Mouse (Mus musculus): ENCODE measurements around the gene Cabp4. TPM values are rescaled to one million over a fixed set of nuclear protein-coding genes. Genes with fewer than 3 reads are reported as not detected.

The Cabp4 gene
- polyA plus RNA-seq, 1 experiment from 2014 or later, result 0.33 TPM

- no peaks in the 10 kb centered on the region for H3K27me3 ChIP-seq (replicated peaks; ENCODE audit: control insufficient read depth, insufficient read depth, low read length)
- no peak for TF ChIP-seq CTCF (IDR thresholded peaks at IDR 0.05; ENCODE audit: low read depth)
- no peak overlapping the region for H3K27ac ChIP-seq (ENCODE audit: low read depth, low read length)
- no peak for ATAC-seq
- WGBS, result 75% methylated on average over 9 of the region's 9 CpGs
- peaks cover under 1% of the 10 kb centered on the region; the same call in 1 of the 2 replicates for H3K36me3 ChIP-seq (ENCODE audit: control insufficient read depth, insufficient read depth)
- H3K4me1 ChIP-seq (replicated peaks; ENCODE audit: control insufficient read depth, insufficient read depth, low read length), result peaks cover 9% of the 10 kb centered on the region; the same call in 1 of the 2 replicates
- H3K9me3 ChIP-seq (ENCODE audit: control insufficient read depth), result no peaks in the 10 kb centered on the region
- no peak overlapping the region for H3K4me3 ChIP-seq (ENCODE audit: low read depth, low read length)
- H3K4me2 ChIP-seq (replicated peaks; ENCODE audit: low read depth), result no peak overlapping the region
- H3K9ac ChIP-seq (ENCODE audit: low read depth, low read length), result no peak overlapping the region
Observed at GRCm38 (mm10) chr19:4166678-4167476, 23.0 kb upstream of the Cabp4 start.

- TF ChIP-seq CTCF (IDR thresholded peaks at IDR 0.05; ENCODE audit: low read depth), result no peak
- Histone ChIP-seq H3K4me1 (replicated peaks; ENCODE audit: control insufficient read depth, insufficient read depth, low read length) (peaks cover 5% of the 10 kb centered on the region; the same call in 1 of the 2 replicates), H3K27me3 (replicated peaks; ENCODE audit: control insufficient read depth, insufficient read depth, low read length) (no peaks in the 10 kb centered on the region), H3K36me3 (ENCODE audit: control insufficient read depth, insufficient read depth) (peaks cover 15% of the 10 kb centered on the region), H3K4me3 (ENCODE audit: low read depth, low read length) (no peak overlapping the region), H3K27ac (ENCODE audit: low read depth, low read length) (no peak overlapping the region; the same call in 1 of the 2 replicates), H3K4me2 (replicated peaks; ENCODE audit: low read depth) (no peak overlapping the region), H3K9ac (ENCODE audit: low read depth, low read length) (no peak overlapping the region), H3K9me3 (ENCODE audit: control insufficient read depth) (no peaks in the 10 kb centered on the region)
- no peak for ATAC-seq
- WGBS, result 78% methylated on average over 2 of the region's 2 CpGs
Observed at GRCm38 (mm10) chr19:4164721-4165120, 20.9 kb upstream of the Cabp4 start.

GRCm38 (mm10) chr19:4164100-4164499, 20.3 kb upstream of the Cabp4 start:
- H3K27ac ChIP-seq (ENCODE audit: low read depth, low read length), result no peak overlapping the region
- 65% methylated on average over 3 of the region's 3 CpGs for WGBS
- TF ChIP-seq CTCF (IDR thresholded peaks at IDR 0.05; ENCODE audit: low read depth), result no peak
- H3K4me1 ChIP-seq (replicated peaks; ENCODE audit: control insufficient read depth, insufficient read depth, low read length), result peaks cover 4% of the 10 kb centered on the region; the same call in 1 of the 2 replicates
- no peak overlapping the region for H3K9ac ChIP-seq (ENCODE audit: low read depth, low read length)
- ATAC-seq, result no peak
- no peak overlapping the region for H3K4me3 ChIP-seq (ENCODE audit: low read depth, low read length)
- no peaks in the 10 kb centered on the region for H3K27me3 ChIP-seq (replicated peaks; ENCODE audit: control insufficient read depth, insufficient read depth, low read length)
- no peak overlapping the region for H3K4me2 ChIP-seq (replicated peaks; ENCODE audit: low read depth)
- H3K9me3 ChIP-seq (ENCODE audit: control insufficient read depth), result no peaks in the 10 kb centered on the region
- peaks cover 21% of the 10 kb centered on the region for H3K36me3 ChIP-seq (ENCODE audit: control insufficient read depth, insufficient read depth)

- TF ChIP-seq CTCF (IDR thresholded peaks at IDR 0.05; ENCODE audit: low read depth), result no peak
- 31% methylated on average over 4 of the region's 4 CpGs for WGBS
- Histone ChIP-seq H3K9ac (ENCODE audit: low read depth, low read length) (no peak overlapping the region; the same call in 1 of the 2 replicates), H3K27ac (ENCODE audit: low read depth, low read length) (no peak overlapping the region), H3K4me1 (replicated peaks; ENCODE audit: control insufficient read depth, insufficient read depth, low read length) (peaks cover 4% of the 10 kb centered on the region; the same call in 1 of the 2 replicates), H3K4me2 (replicated peaks; ENCODE audit: low read depth) (peak overlapping the region; percentile 90), H3K4me3 (ENCODE audit: low read depth, low read length) (peak overlapping the region; percentile 80), H3K27me3 (replicated peaks; ENCODE audit: control insufficient read depth, insufficient read depth, low read length) (no peaks in the 10 kb centered on the region), H3K9me3 (ENCODE audit: control insufficient read depth) (no peaks in the 10 kb centered on the region), H3K36me3 (ENCODE audit: control insufficient read depth, insufficient read depth) (peaks cover 27% of the 10 kb centered on the region)
- no peak for ATAC-seq
Observed at GRCm38 (mm10) chr19:4163543-4163887, 19.7 kb upstream of the Cabp4 start.

- H3K4me3 ChIP-seq (ENCODE audit: low read depth, low read length), result peak within 1 kb of the TSS; percentile 80
- H3K27me3 ChIP-seq (replicated peaks; ENCODE audit: control insufficient read depth, insufficient read depth, low read length), result no peaks in the 10 kb centered on the region
- 7% methylated on average over 42 of the region's 42 CpGs for WGBS
- peak within 1 kb of the TSS; percentile 83 for H3K9ac ChIP-seq (ENCODE audit: low read depth, low read length)
- H3K9me3 ChIP-seq (ENCODE audit: control insufficient read depth), result no peaks in the 10 kb centered on the region
- ATAC-seq, result peak; percentile 81
- H3K4me1 ChIP-seq (replicated peaks; ENCODE audit: control insufficient read depth, insufficient read depth, low read length), result peaks cover 4% of the 10 kb centered on the region; the same call in 1 of the 2 replicates
- no peak for TF ChIP-seq CTCF (IDR thresholded peaks at IDR 0.05; ENCODE audit: low read depth)
- H3K4me2 ChIP-seq (replicated peaks; ENCODE audit: low read depth), result peak within 1 kb of the TSS; percentile 90
- H3K27ac ChIP-seq (ENCODE audit: low read depth, low read length), result no peak within 1 kb of the TSS
- H3K36me3 ChIP-seq (ENCODE audit: control insufficient read depth, insufficient read depth), result peaks cover 31% of the 10 kb centered on the region
Observed at GRCm38 (mm10) chr19:4162646-4163542, 19.1 kb upstream of the Cabp4 start, which contains the start of gene Rps6kb2. Gene Rps6kb2, minus strand, starts transcription at chr19:4163354.

GRCm38 (mm10) chr19:4159049-4159448, 15.2 kb upstream of the Cabp4 start:
- peaks cover 4% of the 10 kb centered on the region; the same call in 1 of the 2 replicates for H3K4me1 ChIP-seq (replicated peaks; ENCODE audit: control insufficient read depth, insufficient read depth, low read length)
- no peaks in the 10 kb centered on the region for H3K9me3 ChIP-seq (ENCODE audit: control insufficient read depth)
- no peak for TF ChIP-seq CTCF (IDR thresholded peaks at IDR 0.05; ENCODE audit: low read depth)
- H3K9ac ChIP-seq (ENCODE audit: low read depth, low read length), result no peak overlapping the region
- no peak overlapping the region for H3K27ac ChIP-seq (ENCODE audit: low read depth, low read length)
- H3K4me3 ChIP-seq (ENCODE audit: low read depth, low read length), result no peak overlapping the region
- no peaks in the 10 kb centered on the region for H3K27me3 ChIP-seq (replicated peaks; ENCODE audit: control insufficient read depth, insufficient read depth, low read length)
- 98% methylated on average over 8 of the region's 8 CpGs for WGBS
- ATAC-seq, result no peak
- H3K36me3 ChIP-seq (ENCODE audit: control insufficient read depth, insufficient read depth), result peaks cover 50% of the 10 kb centered on the region
- no peak overlapping the region for H3K4me2 ChIP-seq (replicated peaks; ENCODE audit: low read depth)
